11 mouse cellular contexts compared by ENCODE assay signal in genomic region chr2:150772466-150773119, GRCm38 (mm10). TPM values are rescaled to one million over a fixed set of nuclear protein-coding genes. Genes with fewer than 3 reads are reported as not detected.
DNase-seq lines count a peak whose midpoint lies in the region; ATAC-seq and TF ChIP-seq lines count a peak whose summit lies in the region.
"Had no signal": no experiment of that assay in that cellular context is flagged by ENCODE, and none has a peak within 500 bp of the region (broad histone marks: within the 10 kb centered on the region; RNA-seq: fewer than 3 reads in every experiment).

No protein-coding gene starts in this region.

- DNase-seq in kidney, postnatal 0 days (ENCODE audit: low spot score): no peak
- DNase-seq in kidney, postnatal 4 days: no peak
- DNase-seq in heart, postnatal 10 days: peak; percentile 79 to 81
- no peak for DNase-seq in adrenal gland, adult 18-20 months (ENCODE audit: low spot score in 2 of 2)
- DNase-seq in cerebellum, adult 9-10 months: no peak
- DNase-seq: right cerebral cortex, postnatal 4 days had no signal

- no peaks in the 10 kb centered on the region for H3K27me3 ChIP-seq in kidney, postnatal 0 days (ENCODE audit: insufficient read depth, low read length)
- H3K27me3 ChIP-seq: forebrain, embryonic 15.5 days; neural tube, embryonic 13.5 days had no signal

- no peak for TF ChIP-seq POLR2A in bone marrow, adult 2 months (IDR thresholded peaks at IDR 0.05; ENCODE audit: borderline replicate concordance, control insufficient read depth, low read depth, low read length)

- TF ChIP-seq CTCF in kidney, postnatal 0 days (IDR thresholded peaks at IDR 0.05; ENCODE audit: low read depth): no peak
- no peak for TF ChIP-seq CTCF in bone marrow, adult 2 months (IDR thresholded peaks at IDR 0.05; ENCODE audit: control insufficient read depth, insufficient read depth, low read length)

- no peak overlapping the region for H3K9ac ChIP-seq in kidney, postnatal 0 days (ENCODE audit: low read depth, low read length)
- H3K9ac ChIP-seq: forebrain, embryonic 15.5 days; neural tube, embryonic 13.5 days had no signal

- intact Hi-C loops in heart, postnatal 10 days (cut with DNase I): no loop called here

- 0 out of 2 replicates have a peak, but pooled peaks have one; percentile 21 for ATAC-seq in kidney, postnatal 0 days (replicated peaks; ENCODE audit: low FRiP score, low read depth)
- peak; percentile 70 for ATAC-seq in common myeloid progenitor, adult 5-6 weeks (replicated peaks; ENCODE audit: low read depth, poor library complexity, severe bottlenecking)
- ATAC-seq: forebrain, embryonic 15.5 days had no signal

- 55% methylated on average over 10 of the region's 10 CpGs for WGBS in kidney, postnatal 0 days
- WGBS in bone marrow, adult 2 months: 41% methylated on average over 10 of the region's 10 CpGs

- no peak overlapping the region for H3K4me3 ChIP-seq in kidney, postnatal 0 days (replicated peaks; ENCODE audit: low read depth, low read length)
- no peak overlapping the region for H3K4me3 ChIP-seq in bone marrow, adult 2 months (replicated peaks; ENCODE audit: control insufficient read depth, low read depth, low read length)
- H3K4me3 ChIP-seq: forebrain, embryonic 15.5 days; hindbrain, embryonic 10.5 days; neural tube, embryonic 13.5 days had no signal

- no peak overlapping the region for H3K4me2 ChIP-seq in kidney, postnatal 0 days (ENCODE audit: low read length)
- H3K4me2 ChIP-seq: forebrain, embryonic 15.5 days; neural tube, embryonic 13.5 days had no signal

- peaks cover 4% of the 10 kb centered on the region; the same call in 1 of the 2 replicates for H3K36me3 ChIP-seq in kidney, postnatal 0 days (ENCODE audit: insufficient read depth, low read length)

- H3K9me3 ChIP-seq in kidney, postnatal 0 days (replicated peaks; ENCODE audit: low read length): no peaks in the 10 kb centered on the region
- H3K9me3 ChIP-seq: forebrain, embryonic 15.5 days; hindbrain, embryonic 10.5 days; neural tube, embryonic 13.5 days had no signal

- H3K4me1 ChIP-seq in kidney, postnatal 0 days (replicated peaks; ENCODE audit: insufficient read depth, low read length): no peaks in the 10 kb centered on the region; the same call in none of the 2 replicates
- no peaks in the 10 kb centered on the region; the same call in 1 of the 2 replicates for H3K4me1 ChIP-seq in bone marrow, adult 2 months (ENCODE audit: control insufficient read depth, insufficient read depth, low read length)
- H3K4me1 ChIP-seq: hindbrain, embryonic 10.5 days had no signal

- peak overlapping the region; percentile 71 for H3K27ac ChIP-seq in kidney, postnatal 0 days
- H3K27ac ChIP-seq in bone marrow, adult 2 months (ENCODE audit: control insufficient read depth, insufficient read depth, low read depth, low read length, poor library complexity): peak overlapping the region; percentile 34; the same call in 1 of the 2 replicates
- H3K27ac ChIP-seq: hindbrain, embryonic 10.5 days; neural tube, embryonic 13.5 days had no signal

RNA-seq across cellular contexts. Expression of gene Pygb, which starts 13.9 kb away (rescaled TPM):
- 53.3 and 58.4 TPM in 2 replicates for polyA plus RNA-seq in kidney, postnatal 0 days (2015; fragmentation: Nextera tagmentation; extraction: Ambion mirVana)
- 7.9 and 10.3 TPM in 2 replicates for polyA plus RNA-seq in bone marrow, adult 2 months (2011; ENCODE audit: insufficient read depth, insufficient read length, low replicate concordance, missing spikeins)
- 29.7 TPM in 2 replicates for total RNA-seq in common myeloid progenitor, adult 5-6 weeks (2017)
- 100 to 1,000 TPM; 374 to 404 TPM for total RNA-seq in heart, postnatal 10 days (2021)
- 10 to 100 TPM; 41.3 to 50.3 TPM for total RNA-seq in adrenal gland, adult 18-20 months (2021)

RNA-seq across cellular contexts. Expression of gene Entpd6, which starts 23.8 kb away (rescaled TPM):
- 16.3 and 18.3 TPM in 2 replicates for polyA plus RNA-seq in kidney, postnatal 0 days (2015; fragmentation: Nextera tagmentation; extraction: Ambion mirVana)
- polyA plus RNA-seq in bone marrow, adult 2 months (2011; ENCODE audit: insufficient read depth, insufficient read length, low replicate concordance, missing spikeins): 5.3 and 5.6 TPM in 2 replicates
- total RNA-seq in common myeloid progenitor, adult 5-6 weeks (2017): 13.9 and 18.4 TPM in 2 replicates
- total RNA-seq in heart, postnatal 10 days (2021): 10 to 100 TPM; 15.2 to 16.1 TPM
- total RNA-seq in adrenal gland, adult 18-20 months (2021): 10 to 100 TPM; 10.2 to 11.5 TPM

Comparison
In these comparisons a context has a peak if more than half of its experiments do, and no peak if none do; other contexts are left out.
1. DNase-seq: peak in heart, postnatal 10 days (2 of 2); none in kidney, postnatal 0 days (single experiment), kidney, postnatal 4 days (0 of 2), adrenal gland, adult 18-20 months (0 of 2) and cerebellum, adult 9-10 months (single experiment).
2. RNA of gene Pygb, which starts 13.9 kb away (total RNA-seq): 374 to 404 TPM in heart, postnatal 10 days; 41.3 to 50.3 TPM in adrenal gland, adult 18-20 months and 29.7 TPM in common myeloid progenitor, adult 5-6 weeks; every median in the first group is over 4 times any median in the second.